20 mouse cellular contexts compared by ENCODE assay signal in the genomic region with DNA sequence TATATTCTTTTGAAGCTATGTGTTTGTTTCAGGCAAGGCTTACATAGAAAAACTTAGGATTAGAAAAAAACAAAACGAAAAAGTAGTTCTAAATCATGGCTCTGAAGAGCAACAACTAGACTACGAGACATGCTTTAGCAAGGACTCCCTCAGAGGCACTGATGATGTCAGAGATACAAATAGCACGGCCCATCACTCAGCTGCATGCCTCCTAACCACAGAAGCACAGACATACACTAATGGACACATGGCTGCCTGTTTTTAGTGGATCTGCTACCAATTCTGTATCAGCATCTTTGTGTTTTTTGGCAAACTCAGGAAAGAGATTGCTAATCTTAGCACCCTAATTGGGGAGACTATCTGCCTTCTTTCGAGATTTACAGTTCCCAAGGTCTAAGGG.
DNase-seq lines count a peak whose midpoint lies in the region; ATAC-seq and TF ChIP-seq lines count a peak whose summit lies in the region.
"Had no signal": no experiment of that assay in that cellular context is flagged by ENCODE, and none has a peak within 500 bp of the region (broad histone marks: within the 10 kb centered on the region; RNA-seq: fewer than 3 reads in every experiment).

No protein-coding gene starts in this region.

- H3K9ac ChIP-seq in embryonic facial prominence, embryonic 14.5 days (ENCODE audit: low read depth, low read length) = no peak overlapping the region
- no peak overlapping the region for H3K9ac ChIP-seq in kidney, embryonic 16.5 days (replicated peaks; ENCODE audit: low read length)
- no peak overlapping the region for H3K9ac ChIP-seq in stomach, embryonic 16.5 days (ENCODE audit: low read length)
- H3K9ac ChIP-seq in stomach, postnatal 0 days (ENCODE audit: low read length) = no peak overlapping the region
- H3K9ac ChIP-seq: embryonic facial prominence, embryonic 12.5 days; limb, embryonic 12.5 days; liver, embryonic 12.5 days; neural tube, embryonic 12.5 days had no signal

- no peak overlapping the region for H3K4me2 ChIP-seq in embryonic facial prominence, embryonic 14.5 days (ENCODE audit: low read depth, low read length)
- H3K4me2 ChIP-seq in kidney, embryonic 16.5 days (replicated peaks; ENCODE audit: low read depth, low read length) = peak overlapping the region; percentile 7; the same call in 1 of the 2 replicates
- H3K4me2 ChIP-seq in stomach, embryonic 16.5 days (ENCODE audit: low read depth, low read length) = no peak overlapping the region
- H3K4me2 ChIP-seq in stomach, postnatal 0 days (replicated peaks; ENCODE audit: low read depth) = no peak overlapping the region
- H3K4me2 ChIP-seq: embryonic facial prominence, embryonic 12.5 days; limb, embryonic 12.5 days; liver, embryonic 12.5 days; midbrain, embryonic 11.5 days; neural tube, embryonic 12.5 days had no signal

- H3K27me3 ChIP-seq in embryonic facial prominence, embryonic 14.5 days (replicated peaks; ENCODE audit: control insufficient read depth, insufficient read depth, low read length) = no peaks in the 10 kb centered on the region
- no peaks in the 10 kb centered on the region for H3K27me3 ChIP-seq in embryonic facial prominence, embryonic 10.5 days (replicated peaks; ENCODE audit: low read depth, poor library complexity, severe bottlenecking)
- H3K27me3 ChIP-seq in kidney, embryonic 16.5 days (ENCODE audit: insufficient read depth, low read length) = no peaks in the 10 kb centered on the region
- H3K27me3 ChIP-seq in stomach, embryonic 16.5 days (ENCODE audit: control insufficient read depth, insufficient read depth, low read length) = no peaks in the 10 kb centered on the region
- no peaks in the 10 kb centered on the region for H3K27me3 ChIP-seq in stomach, postnatal 0 days (ENCODE audit: control insufficient read depth, insufficient read depth, low read length)
- H3K27me3 ChIP-seq: embryonic facial prominence, embryonic 12.5 days; limb, embryonic 12.5 days; liver, embryonic 12.5 days; neural tube, embryonic 12.5 days had no signal

- no peaks in the 10 kb centered on the region for H3K9me3 ChIP-seq in embryonic facial prominence, embryonic 14.5 days (ENCODE audit: control insufficient read depth, low read length)
- H3K9me3 ChIP-seq in embryonic facial prominence, embryonic 10.5 days = no peaks in the 10 kb centered on the region
- no peaks in the 10 kb centered on the region for H3K9me3 ChIP-seq in kidney, embryonic 16.5 days (ENCODE audit: low read length)
- H3K9me3 ChIP-seq in stomach, embryonic 16.5 days (replicated peaks; ENCODE audit: control insufficient read depth, low read length) = no peaks in the 10 kb centered on the region
- H3K9me3 ChIP-seq in stomach, postnatal 0 days (ENCODE audit: control insufficient read depth, low read length) = no peaks in the 10 kb centered on the region
- H3K9me3 ChIP-seq: embryonic facial prominence, embryonic 12.5 days; limb, embryonic 12.5 days; liver, embryonic 12.5 days; neural tube, embryonic 12.5 days had no signal

- peak; percentile 32 for DNase-seq in embryonic facial prominence, embryonic 14.5 days (ENCODE audit: low spot score)
- DNase-seq in embryonic facial prominence, embryonic 10.5 days (ENCODE audit: low spot score) = no peak
- no peak for DNase-seq in kidney, postnatal 14 days
- DNase-seq in stomach, postnatal 0 days (ENCODE audit: low spot score) = no peak
- DNase-seq in retina, embryonic 14.5 days (ENCODE audit: low spot score) = no peak
- DNase-seq: cerebellum, adult 18-20 months; cerebellum, postnatal 25 days; right cerebral cortex, adult 18-20 months; thymus, postnatal 25 days had no signal

- H3K36me3 ChIP-seq in embryonic facial prominence, embryonic 14.5 days (ENCODE audit: control insufficient read depth, insufficient read depth, low read length) = no peaks in the 10 kb centered on the region
- no peaks in the 10 kb centered on the region for H3K36me3 ChIP-seq in embryonic facial prominence, embryonic 10.5 days (replicated peaks)
- H3K36me3 ChIP-seq in kidney, embryonic 16.5 days (ENCODE audit: insufficient read depth, low read length) = no peaks in the 10 kb centered on the region
- H3K36me3 ChIP-seq in stomach, embryonic 16.5 days (ENCODE audit: control insufficient read depth, insufficient read depth, low read length) = no peaks in the 10 kb centered on the region
- H3K36me3 ChIP-seq in stomach, postnatal 0 days (ENCODE audit: control insufficient read depth, insufficient read depth, low read length) = no peaks in the 10 kb centered on the region
- H3K36me3 ChIP-seq: embryonic facial prominence, embryonic 12.5 days; limb, embryonic 12.5 days; liver, embryonic 12.5 days; neural tube, embryonic 12.5 days had no signal

- H3K27ac ChIP-seq in embryonic facial prominence, embryonic 14.5 days (replicated peaks; ENCODE audit: low read depth, low read length) = no peak overlapping the region
- no peak overlapping the region for H3K27ac ChIP-seq in embryonic facial prominence, embryonic 10.5 days (replicated peaks)
- peak overlapping the region; percentile 73 for H3K27ac ChIP-seq in kidney, embryonic 16.5 days (ENCODE audit: low read length)
- H3K27ac ChIP-seq in stomach, embryonic 16.5 days (ENCODE audit: low read length) = 0 out of 2 replicates have a peak overlapping the region, but pooled peaks have one; percentile 11
- no peak overlapping the region for H3K27ac ChIP-seq in stomach, postnatal 0 days (replicated peaks)
- H3K27ac ChIP-seq: embryonic facial prominence, embryonic 12.5 days; hindbrain, postnatal 0 days; limb, embryonic 12.5 days; liver, embryonic 12.5 days; macrophage; neural tube, embryonic 12.5 days had no signal

- 58% methylated on average over 4 of the region's 4 CpGs for WGBS in embryonic facial prominence, embryonic 14.5 days
- 82% methylated on average over 4 of the region's 4 CpGs for WGBS in embryonic facial prominence, embryonic 10.5 days
- 28% methylated on average over 4 of the region's 4 CpGs for WGBS in kidney, embryonic 16.5 days
- 43% methylated on average over 4 of the region's 4 CpGs for WGBS in stomach, embryonic 16.5 days
- 44% methylated on average over 4 of the region's 4 CpGs for WGBS in stomach, postnatal 0 days

- H3K4me3 ChIP-seq in embryonic facial prominence, embryonic 14.5 days (ENCODE audit: low read depth, low read length) = no peak overlapping the region
- H3K4me3 ChIP-seq in embryonic facial prominence, embryonic 10.5 days = no peak overlapping the region
- H3K4me3 ChIP-seq in kidney, embryonic 16.5 days (ENCODE audit: low read length) = no peak overlapping the region
- no peak overlapping the region for H3K4me3 ChIP-seq in stomach, embryonic 16.5 days (replicated peaks; ENCODE audit: low read length)
- H3K4me3 ChIP-seq in stomach, postnatal 0 days (ENCODE audit: low read depth, low read length) = no peak overlapping the region
- H3K4me3 ChIP-seq: embryonic facial prominence, embryonic 12.5 days; limb, embryonic 12.5 days; liver, embryonic 12.5 days; neural tube, embryonic 12.5 days had no signal

- no peak for ATAC-seq in embryonic facial prominence, embryonic 14.5 days (ENCODE audit: low read depth)
- peak; percentile 83 for ATAC-seq in kidney, embryonic 16.5 days (ENCODE audit: low FRiP score, low TSS enrichment)
- no peak for ATAC-seq in stomach, embryonic 16.5 days (ENCODE audit: insufficient read depth, low FRiP score)
- ATAC-seq in stomach, postnatal 0 days (ENCODE audit: low FRiP score, low TSS enrichment) = no peak
- ATAC-seq: forebrain, embryonic 16.5 days; hindbrain, postnatal 0 days; intestine, postnatal 0 days; liver, embryonic 12.5 days had no signal

- no peak for TF ChIP-seq CTCF in stomach, postnatal 0 days (IDR thresholded peaks at IDR 0.05; ENCODE audit: low read depth)

- no peak for TF ChIP-seq EP300 in stomach, postnatal 0 days (optimal IDR thresholded peaks at IDR 0.05)

- H3K4me1 ChIP-seq in embryonic facial prominence, embryonic 14.5 days (ENCODE audit: control insufficient read depth, insufficient read depth, low read length) = peaks cover 4% of the 10 kb centered on the region; the same call in 1 of the 2 replicates
- peaks cover 8% of the 10 kb centered on the region for H3K4me1 ChIP-seq in embryonic facial prominence, embryonic 10.5 days
- peaks cover 15% of the 10 kb centered on the region for H3K4me1 ChIP-seq in kidney, embryonic 16.5 days (ENCODE audit: insufficient read depth, low read length)
- H3K4me1 ChIP-seq in stomach, embryonic 16.5 days (ENCODE audit: control insufficient read depth, insufficient read depth, low read length) = no peaks in the 10 kb centered on the region; the same call in 1 of the 2 replicates
- H3K4me1 ChIP-seq in stomach, postnatal 0 days (replicated peaks; ENCODE audit: control insufficient read depth, insufficient read depth) = no peaks in the 10 kb centered on the region
- H3K4me1 ChIP-seq: liver, embryonic 12.5 days; neural tube, embryonic 12.5 days had no signal

Comparison
In these comparisons a context has a peak if more than half of its experiments do, and no peak if none do; other contexts are left out.
1. H3K27ac ChIP-seq: peak in kidney, embryonic 16.5 days (single experiment) and stomach, embryonic 16.5 days (single experiment); none in embryonic facial prominence, embryonic 14.5 days (single experiment), embryonic facial prominence, embryonic 10.5 days (single experiment) and stomach, postnatal 0 days (single experiment).